ENCODE assay signal across 20 mouse cellular contexts in genomic region chr12:32343487-32343886, GRCm38 (mm10). TPM values are rescaled to one million over a fixed set of nuclear protein-coding genes. Genes with fewer than 3 reads are reported as not detected.
DNase-seq lines count a peak whose midpoint lies in the region; ATAC-seq and TF ChIP-seq lines count a peak whose summit lies in the region.
"Had no signal": no experiment of that assay in that cellular context is flagged by ENCODE, and none has a peak within 500 bp of the region (broad histone marks: within the 10 kb centered on the region; RNA-seq: fewer than 3 reads in every experiment).

No protein-coding gene starts in this region.

- no peak for TF ChIP-seq CTCF in intestine, postnatal 0 days (IDR thresholded peaks at IDR 0.05; ENCODE audit: low read depth)

- H3K9me3 ChIP-seq in intestine, postnatal 0 days (ENCODE audit: control insufficient read depth), result no peaks in the 10 kb centered on the region
- H3K9me3 ChIP-seq in hindbrain, embryonic 11.5 days (ENCODE audit: control insufficient read depth, low read length), result no peaks in the 10 kb centered on the region
- H3K9me3 ChIP-seq: embryonic facial prominence, embryonic 10.5 days; forebrain, embryonic 15.5 days; heart, embryonic 10.5 days; hindbrain, embryonic 15.5 days had no signal

- H3K36me3 ChIP-seq in intestine, postnatal 0 days (ENCODE audit: control insufficient read depth, insufficient read depth), result no peaks in the 10 kb centered on the region
- H3K36me3 ChIP-seq in hindbrain, embryonic 11.5 days (ENCODE audit: control insufficient read depth, insufficient read depth, low read length), result no peaks in the 10 kb centered on the region
- H3K36me3 ChIP-seq: embryonic facial prominence, embryonic 10.5 days; forebrain, embryonic 15.5 days; heart, embryonic 10.5 days; hindbrain, embryonic 15.5 days had no signal

- no peak overlapping the region for H3K4me3 ChIP-seq in intestine, postnatal 0 days (ENCODE audit: low read depth, low read length)
- H3K4me3 ChIP-seq in hindbrain, embryonic 11.5 days (ENCODE audit: low read depth, low read length), result no peak overlapping the region
- H3K4me3 ChIP-seq: embryonic facial prominence, embryonic 10.5 days; erythroblast, embryonic 14.5 days; forebrain, embryonic 15.5 days; heart, embryonic 10.5 days; hindbrain, embryonic 15.5 days had no signal

- H3K4me2 ChIP-seq in intestine, postnatal 0 days (replicated peaks; ENCODE audit: low read depth), result no peak overlapping the region
- H3K4me2 ChIP-seq in hindbrain, embryonic 11.5 days (replicated peaks; ENCODE audit: low read depth, low read length), result no peak overlapping the region
- H3K4me2 ChIP-seq: forebrain, embryonic 15.5 days; hindbrain, embryonic 15.5 days had no signal

- DNase-seq in adrenal gland, adult 2 months, result peak; percentile 37
- no peak for DNase-seq in adrenal gland, adult 18-20 months (ENCODE audit: low spot score in 2 of 2)
- DNase-seq in 3T3-L1 (ENCODE audit: low read depth, low spot score) (peak; percentile 69), adipocyte (ENCODE audit: low spot score) (peak; percentile 16)
- no peak for DNase-seq in hindbrain, embryonic 11.5 days (ENCODE audit: low spot score)
- DNase-seq in kidney, postnatal 14 days, result no peak
- DNase-seq: cerebellum, adult 11-12 months; cerebellum, adult 9-10 months; cerebellum, postnatal 36 days; gastrocnemius, postnatal 10 days; heart, adult 18-20 months; heart, postnatal 10 days; heart, postnatal 4 days; kidney, adult 18-20 months had no signal

- no peak overlapping the region for H3K27ac ChIP-seq in intestine, postnatal 0 days (ENCODE audit: low read depth, low read length)
- no peak overlapping the region for H3K27ac ChIP-seq in hindbrain, embryonic 11.5 days (ENCODE audit: low read depth, low read length)
- H3K27ac ChIP-seq: embryonic facial prominence, embryonic 10.5 days; forebrain, embryonic 15.5 days; heart, embryonic 10.5 days; hindbrain, embryonic 15.5 days had no signal

- WGBS in intestine, postnatal 0 days, result 84% methylated on average over 1 of the region's 1 CpGs
- WGBS in hindbrain, embryonic 11.5 days, result 73% methylated on average over 1 of the region's 1 CpGs

- no peak overlapping the region for H3K9ac ChIP-seq in intestine, postnatal 0 days (ENCODE audit: low read depth, low read length)
- H3K9ac ChIP-seq in hindbrain, embryonic 11.5 days (ENCODE audit: low read depth, low read length), result no peak overlapping the region
- H3K9ac ChIP-seq: forebrain, embryonic 15.5 days; hindbrain, embryonic 15.5 days had no signal

- ATAC-seq in intestine, postnatal 0 days, result peak; percentile 84
- ATAC-seq in hindbrain, embryonic 11.5 days (ENCODE audit: low FRiP score), result no peak
- ATAC-seq: forebrain, embryonic 15.5 days had no signal

- no peaks in the 10 kb centered on the region for H3K27me3 ChIP-seq in intestine, postnatal 0 days (replicated peaks; ENCODE audit: control insufficient read depth, insufficient read depth, low read length)
- no peaks in the 10 kb centered on the region for H3K27me3 ChIP-seq in hindbrain, embryonic 11.5 days (ENCODE audit: control insufficient read depth, insufficient read depth, low read length)
- H3K27me3 ChIP-seq: forebrain, embryonic 15.5 days; hindbrain, embryonic 15.5 days had no signal

- no peaks in the 10 kb centered on the region for H3K4me1 ChIP-seq in intestine, postnatal 0 days (replicated peaks; ENCODE audit: control insufficient read depth, insufficient read depth, low read length)
- no peaks in the 10 kb centered on the region for H3K4me1 ChIP-seq in hindbrain, embryonic 11.5 days (replicated peaks; ENCODE audit: control insufficient read depth, insufficient read depth, low read length)
- H3K4me1 ChIP-seq: embryonic facial prominence, embryonic 10.5 days; forebrain, embryonic 15.5 days; heart, embryonic 10.5 days; hindbrain, embryonic 15.5 days had no signal

RNA-seq across cellular contexts. Expression of gene Ccdc71l, which starts 35.0 kb away (rescaled TPM):
- 10 to 100 TPM; 10.9 to 11.0 TPM for total RNA-seq in adrenal gland, adult 2 months (2021)
- polyA plus RNA-seq in adrenal gland, adult 2 months (2012; rRNA removed), result 20.6 and 25.7 TPM in 2 replicates
- 10 to 100 TPM; 12.0 to 13.7 TPM for total RNA-seq in adrenal gland, adult 18-20 months (2021)
- 6.4 TPM in 2 replicates for polyA plus RNA-seq in intestine, postnatal 0 days (2015; fragmentation: Nextera tagmentation; extraction: Ambion mirVana)
- 6.2 and 6.8 TPM in 2 replicates for polyA plus RNA-seq in hindbrain, embryonic 11.5 days (2014; fragmentation: Nextera tagmentation; extraction: Ambion mirVana)

Comparison
In these comparisons a context has a peak if more than half of its experiments do, and no peak if none do; other contexts are left out.
1. DNase-seq: peak in adrenal gland, adult 2 months (single experiment), 3T3-L1 (single experiment) and adipocyte (single experiment); none in adrenal gland, adult 18-20 months (0 of 2), hindbrain, embryonic 11.5 days (single experiment) and kidney, postnatal 14 days (single experiment).